Mouse (Mus musculus) C2C12 (cell line): ENCODE data around the gene 4933407L21Rik. TPM values are rescaled to one million over a fixed set of nuclear protein-coding genes. Genes with fewer than 3 reads are reported as not detected.
"Not testable (repeated sequence)": the region's sequence is repeated elsewhere in the genome, so short reads cannot be mapped to it uniquely, and the experiment has no call there.

ENCODE experiments used
- H3K27me3 ChIP-seq: one replicate; pipeline ENCODE4 v1.6.1; 2011; ENCODE audit not compliant: control insufficient read depth, insufficient read depth, insufficient read length
- H3K36me3 ChIP-seq: one replicate; pipeline ENCODE4 v1.6.1; 2011; ENCODE audit not compliant: control insufficient read depth, insufficient read depth
- H3K4me3 ChIP-seq: one replicate; pipeline ENCODE4 v1.5.1; 2011; ENCODE audit warnings: mild to moderate bottlenecking, control low read depth; ENCODE audit not compliant: poor library complexity, insufficient read depth, severe bottlenecking
- H3K79me2 ChIP-seq: one replicate; pipeline ENCODE4 v1.6.1; 2011; ENCODE audit not compliant: control insufficient read depth, insufficient read depth
- H3K79me3 ChIP-seq: one replicate; pipeline ENCODE4 v1.6.1; 2011; ENCODE audit warnings: low read depth, control low read depth
- H3ac ChIP-seq: one replicate; pipeline ENCODE3; 2011; ENCODE audit warnings: low read depth; ENCODE audit not compliant: control insufficient read depth, insufficient read length
- CEBPB ChIP-seq: IDR thresholded peaks from one replicate; pipeline ENCODE4 v1.6.1; 2011; ENCODE audit warnings: low read depth, mild to moderate bottlenecking, control low read depth, moderate library complexity
- CTCF ChIP-seq: IDR thresholded peaks from one replicate; pipeline ENCODE4 v1.5.1; 2011; ENCODE audit not compliant: control insufficient read depth, insufficient read depth, insufficient read length
- FOSL1 ChIP-seq: IDR thresholded peaks from one replicate; pipeline ENCODE4 v1.8.0; 2011; ENCODE audit warnings: mild to moderate bottlenecking, low read length; ENCODE audit not compliant: poor library complexity, insufficient read depth, severe bottlenecking
- MAX ChIP-seq: IDR thresholded peaks from one replicate; pipeline ENCODE4 v1.6.1; 2011; ENCODE audit warnings: mild to moderate bottlenecking, control low read depth
- MYOD1 ChIP-seq: IDR thresholded peaks from one replicate; pipeline ENCODE4 v1.6.1; 2011; ENCODE audit warnings: low read depth; ENCODE audit not compliant: control insufficient read depth, insufficient read length
- MYOG ChIP-seq: IDR thresholded peaks from one replicate; pipeline ENCODE4 v1.6.1; 2011; ENCODE audit not compliant: control insufficient read depth, insufficient read length; ENCODE audit errors: extremely low read depth
- USF1 ChIP-seq: IDR thresholded peaks from one replicate; pipeline ENCODE4 v1.6.1; 2011; ENCODE audit warnings: low read depth, mild to moderate bottlenecking, control low read depth, moderate library complexity
- polyA plus RNA-seq: library from polyadenylated mRNA; unstranded; fragments of >200 nt; fragmentation: generic; extraction: Trizol; gene quantifications from one replicate; pipeline ENCODE4 v1.2.1, GENCODE M21; 2012; ENCODE audit warnings: missing spikeins

Gene 4933407L21Rik
- polyA plus RNA-seq, 1 experiment = not detected

GRCm38 (mm10) chr1:85985784-85986183, 57.5 kb downstream of the 4933407L21Rik start:
- TF ChIP-seq USF1 (no peak), CEBPB (no peak), MYOG (no peak), MYOD1 (no peak), CTCF (no peak), MAX (no peak), FOSL1 (no peak)
- Histone ChIP-seq H3ac (no peak overlapping the region), H3K27me3 (peaks cover 10% of the 10 kb centered on the region), H3K79me2 (no peaks in the 10 kb centered on the region), H3K4me3 (no peak overlapping the region), H3K79me3 (no peaks in the 10 kb centered on the region), H3K36me3 (no peaks in the 10 kb centered on the region)

- Histone ChIP-seq H3K36me3 (no peaks in the 10 kb centered on the region), H3K79me3 (no peaks in the 10 kb centered on the region), H3ac (no peak overlapping the region), H3K79me2 (no peaks in the 10 kb centered on the region), H3K4me3 (no peak overlapping the region), H3K27me3 (peaks cover 10% of the 10 kb centered on the region)
- TF ChIP-seq CTCF (no peak), CEBPB (no peak), MAX (no peak), FOSL1 (no peak)
These were observed 60.1 kb downstream of the 4933407L21Rik start for GRCm38 (mm10) chr1:85988351-85988750.

- H3K79me3 ChIP-seq, H3K27me3 ChIP-seq, H3ac ChIP-seq, H3K36me3 ChIP-seq, H3K79me2 ChIP-seq, H3K4me3 ChIP-seq: not testable (repeated sequence)
These were observed 60.6 kb downstream of the 4933407L21Rik start for GRCm38 (mm10) chr1:85988882-85989281.

Other genes starting within 250 kb of the 4933407L21Rik start
- gene A630001G21Rik, start 149.8 kb upstream of the 4933407L21Rik start, polyA plus RNA-seq = 0.08 TPM
- gene Cab39, start 135.0 kb upstream of the 4933407L21Rik start, polyA plus RNA-seq = 16.6 TPM
- 60.7 TPM for gene Itm2c, start 34.2 kb upstream of the 4933407L21Rik start, polyA plus RNA-seq
- gene Gpr55, start 32.5 kb downstream of the 4933407L21Rik start, polyA plus RNA-seq = not detected
- not detected for gene Spata3, start 88.3 kb downstream of the 4933407L21Rik start, polyA plus RNA-seq
- gene 2810459M11Rik, start 117.4 kb downstream of the 4933407L21Rik start, polyA plus RNA-seq = not detected
- gene Psmd1, start 135.9 kb downstream of the 4933407L21Rik start, polyA plus RNA-seq = 88.9 TPM
- gene Htr2b, start 183.5 kb downstream of the 4933407L21Rik start, polyA plus RNA-seq = 0.14 TPM
- 1.9 TPM for gene Gm21972, start 205.2 kb downstream of the 4933407L21Rik start, polyA plus RNA-seq
- gene Armc9, start 226.3 kb downstream of the 4933407L21Rik start, polyA plus RNA-seq = 5.6 TPM